Mouse (Mus musculus) macrophage (primary cell): ENCODE measurements around the gene Taf15. TPM values are rescaled to one million over a fixed set of nuclear protein-coding genes. Genes with fewer than 3 reads are reported as not detected.

Experiments
- H3K27ac ChIP-seq: fragments of 350-480 bp; formaldehyde crosslinking; 2 replicates; pipeline ENCODE4 v1.9.0; 2021
- H3K36me3 ChIP-seq: fragments of 350-480 bp; formaldehyde crosslinking; 2 replicates; pipeline ENCODE4 v1.9.0; 2021; ENCODE audit errors: inconsistent target
- H3K4me3 ChIP-seq: fragments of 350-480 bp; formaldehyde crosslinking; 2 replicates; pipeline ENCODE4 v1.9.0; 2021; ENCODE audit errors: inconsistent target
- H3K79me2 ChIP-seq: fragments of 350-480 bp; formaldehyde crosslinking; 2 replicates; pipeline ENCODE4 v1.9.0; 2021; ENCODE audit errors: inconsistent target
- WGBS: methylation state at CpG from one replicate; pipeline ENCODE4 v1.1.7; 2026; ENCODE audit warnings: inconsistent platforms; ENCODE audit not compliant: missing documents; 5-methylcytosine and 5-hydroxymethylcytosine counted together
- polyA plus RNA-seq: library from polyadenylated mRNA; stranded (reverse); fragments of 250-400 nt; gene quantifications from 3 replicates; pipeline ENCODE4 v1.2.4, GENCODE M21; 2018; ENCODE audit warnings: inconsistent platforms
- total RNA-seq, 78 experiments: library from RNA; depleted of rRNA; stranded (reverse); fragments of 250-400 nt; gene quantifications; 1 replicate in 9 of 78; 2 replicates in 24 of 78; 3 replicates in 43 of 78; 4 replicates in 2 of 78; pipeline ENCODE4 v1.2.4; 2018; ENCODE audit warnings: inconsistent platforms in 56 of 78

Gene Taf15
- 100 to 1,000 TPM; 149 to 380 (median 244) TPM for total RNA-seq (2018; cell fraction: chromatin; rRNA removed)
- 10 to 100 TPM; 28.5 to 47.1 (median 34.6) TPM for total RNA-seq (2018; cell fraction: cytosol; rRNA removed)
- 100 to 1,000 TPM in 24 of 26 experiments, 10 to 100 TPM in 2; 90.4 to 230 (median 154) TPM for total RNA-seq (2018; cell fraction: nucleus; rRNA removed)
- 57.5 to 132 TPM (median 64.8 TPM) in 3 replicates for polyA plus RNA-seq

- WGBS: under 1% methylated on average over 65 of the region's 66 CpGs
- Histone ChIP-seq H3K79me2 (peaks cover 44% of the 10 kb centered on the region), H3K27ac (peak within 1 kb of the TSS; percentile 93), H3K36me3 (0 out of 2 replicates have a peak, but pooled peaks cover 8% of the 10 kb centered on the region), H3K4me3 (peak within 1 kb of the TSS; percentile 83)
These were observed at the start of gene Taf15 for GRCm38 (mm10) chr11:83472324-83473234. Taf15 (plus strand) TSS chr11:83473086.

- no peak overlapping the region for H3K27ac ChIP-seq
- H3K4me3 ChIP-seq: no peak overlapping the region
- H3K36me3 ChIP-seq: no peaks in the 10 kb centered on the region
- H3K79me2 ChIP-seq: no peaks in the 10 kb centered on the region
- WGBS: 15% methylated on average over 8 of the region's 8 CpGs
These were observed 48.2 kb upstream of the Taf15 start for GRCm38 (mm10) chr11:83424681-83425080.

GRCm38 (mm10) chr11:83426964-83427363, 45.9 kb upstream of the Taf15 start:
- Histone ChIP-seq H3K4me3 (no peak overlapping the region), H3K27ac (no peak overlapping the region)
- WGBS: 4% methylated on average over 17 of the region's 17 CpGs

GRCm38 (mm10) chr11:83429355-83429754, 43.5 kb upstream of the Taf15 start, which contains the start of gene Gas2l2:
Gas2l2 (minus strand) TSS chr11:83429455.
- 92% methylated on average over 5 of the region's 5 CpGs for WGBS

More at GRCm38 (mm10) chr11:83426964-83427363, 45.9 kb upstream of the Taf15 start:
- Histone ChIP-seq H3K36me3 (no peaks in the 10 kb centered on the region), H3K79me2 (no peaks in the 10 kb centered on the region)

GRCm38 (mm10) chr11:83432533-83432932, 40.4 kb upstream of the Taf15 start:
- WGBS: 60% methylated on average over 2 of the region's 2 CpGs
- Histone ChIP-seq H3K79me2 (no peaks in the 10 kb centered on the region), H3K36me3 (no peaks in the 10 kb centered on the region), H3K4me3 (no peak overlapping the region), H3K27ac (no peak overlapping the region)

More at GRCm38 (mm10) chr11:83429355-83429754, 43.5 kb upstream of the Taf15 start, which contains the start of gene Gas2l2:
- Histone ChIP-seq H3K36me3 (no peaks in the 10 kb centered on the region), H3K79me2 (no peaks in the 10 kb centered on the region), H3K27ac (no peak within 1 kb of the TSS), H3K4me3 (no peak within 1 kb of the TSS)

- no peaks in the 10 kb centered on the region for H3K36me3 ChIP-seq
- no peak within 1 kb of the TSS for H3K27ac ChIP-seq
- no peaks in the 10 kb centered on the region for H3K79me2 ChIP-seq
- WGBS: 100% methylated on average over 1 of the region's 1 CpGs
- no peak within 1 kb of the TSS for H3K4me3 ChIP-seq
These were observed 35.5 kb upstream of the Taf15 start, which contains the start of gene 1700020L24Rik for GRCm38 (mm10) chr11:83437377-83437776. 1700020L24Rik (plus strand) TSS chr11:83437677.

- Histone ChIP-seq H3K4me3 (peak overlapping the region; percentile 27; the same call in 1 of the 2 replicates), H3K79me2 (no peaks in the 10 kb centered on the region), H3K36me3 (no peaks in the 10 kb centered on the region), H3K27ac (no peak overlapping the region)
- WGBS: 31% methylated on average over 4 of the region's 11 CpGs
These were observed 33.3 kb upstream of the Taf15 start for GRCm38 (mm10) chr11:83439426-83440060.

- no peak overlapping the region for H3K27ac ChIP-seq
These were observed 32.5 kb upstream of the Taf15 start for GRCm38 (mm10) chr11:83440081-83441064.

GRCm38 (mm10) chr11:83441235-83441634, 31.7 kb upstream of the Taf15 start:
- 73% methylated on average over 5 of the region's 7 CpGs for WGBS
- Histone ChIP-seq H3K79me2 (no peaks in the 10 kb centered on the region), H3K4me3 (no peak overlapping the region), H3K27ac (no peak overlapping the region), H3K36me3 (no peaks in the 10 kb centered on the region)

More at GRCm38 (mm10) chr11:83440081-83441064, 32.5 kb upstream of the Taf15 start:
- under 1% methylated on average over 62 of the region's 75 CpGs for whole genome bisulfite sequencing
- Histone ChIP-seq H3K79me2 (no peaks in the 10 kb centered on the region), H3K4me3 (peak overlapping the region; percentile 27), H3K36me3 (no peaks in the 10 kb centered on the region)

GRCm38 (mm10) chr11:83442596-83443267, 30.2 kb upstream of the Taf15 start:
- no peaks in the 10 kb centered on the region for H3K36me3 ChIP-seq
- H3K4me3 ChIP-seq: no peak overlapping the region
- no peaks in the 10 kb centered on the region for H3K79me2 ChIP-seq
- H3K27ac ChIP-seq: no peak overlapping the region
- WGBS: 32% methylated on average over 29 of the region's 29 CpGs

- 19% methylated on average over 6 of the region's 7 CpGs for WGBS
- H3K4me3 ChIP-seq: no peak overlapping the region
- H3K27ac ChIP-seq: no peak overlapping the region
- no peaks in the 10 kb centered on the region for H3K36me3 ChIP-seq
- H3K79me2 ChIP-seq: no peaks in the 10 kb centered on the region
These were observed 29.1 kb upstream of the Taf15 start for GRCm38 (mm10) chr11:83443824-83444223.

- no peaks in the 10 kb centered on the region for H3K36me3 ChIP-seq
- no peaks in the 10 kb centered on the region for H3K79me2 ChIP-seq
- H3K27ac ChIP-seq: no peak overlapping the region
- H3K4me3 ChIP-seq: no peak overlapping the region
- WGBS: 23% methylated on average over 19 of the region's 19 CpGs
These were observed 27.9 kb upstream of the Taf15 start for GRCm38 (mm10) chr11:83445001-83445400.

- Histone ChIP-seq H3K36me3 (no peaks in the 10 kb centered on the region), H3K4me3 (no peak overlapping the region), H3K27ac (no peak overlapping the region), H3K79me2 (no peaks in the 10 kb centered on the region)
- 93% methylated on average over 10 of the region's 10 CpGs for WGBS
These were observed 25.3 kb upstream of the Taf15 start for GRCm38 (mm10) chr11:83447612-83448011.
